Mouse (Mus musculus) urinary bladder, adult 2 months (tissue): ENCODE measurements around the gene Nudt22. TPM values are rescaled to one million over a fixed set of nuclear protein-coding genes. Genes with fewer than 3 reads are reported as not detected.
"Not testable (repeated sequence)": the region's sequence is repeated elsewhere in the genome, so short reads cannot be mapped to it uniquely, and the experiment has no call there.

Experiments used
- DNase-seq: peaks from one replicate; pipeline ENCODE4 v3.0.0; 2022; ENCODE audit warnings: low spot score
- polyA plus RNA-seq: library from polyadenylated mRNA; depleted of rRNA; stranded (reverse); fragments of >200 nt; gene quantifications from 2 replicates; pipeline ENCODE4 v1.2.3, GENCODE M21; 2012

Gene Nudt22
- polyA plus RNA-seq, 1 experiment, result 37.4 TPM

GRCm38 (mm10) chr19:6995255-6995991 is 494 bp downstream of the Nudt22 start:
- no peak for DNase-seq

- no peak for DNase-seq
Observed at GRCm38 (mm10) chr19:6994489-6994888, 1.4 kb downstream of the Nudt22 start.

DNA sequence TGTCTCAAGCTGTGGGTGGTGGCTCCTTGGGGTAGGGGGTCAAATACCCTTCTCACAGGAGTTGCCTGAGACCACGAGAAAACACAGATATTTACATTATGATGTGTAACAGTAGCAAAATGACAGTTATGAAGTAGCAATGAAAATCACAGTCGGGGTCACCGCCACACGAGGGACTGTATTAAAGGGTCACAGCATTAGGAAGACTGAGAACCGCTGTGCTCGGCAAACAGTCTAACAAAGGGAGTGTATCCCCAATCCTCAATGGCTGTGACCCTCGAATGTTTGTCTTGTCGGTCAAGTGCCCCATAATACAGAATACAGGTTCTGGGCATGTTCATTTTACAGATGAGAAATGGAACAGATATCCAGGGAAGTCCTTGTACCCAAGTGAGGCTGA is 1.9 kb downstream of the Nudt22 start:
- no peak for DNase-seq

- no peak for DNase-seq
Observed at GRCm38 (mm10) chr19:6993011-6993770, 2.7 kb downstream of the Nudt22 start.

DNA sequence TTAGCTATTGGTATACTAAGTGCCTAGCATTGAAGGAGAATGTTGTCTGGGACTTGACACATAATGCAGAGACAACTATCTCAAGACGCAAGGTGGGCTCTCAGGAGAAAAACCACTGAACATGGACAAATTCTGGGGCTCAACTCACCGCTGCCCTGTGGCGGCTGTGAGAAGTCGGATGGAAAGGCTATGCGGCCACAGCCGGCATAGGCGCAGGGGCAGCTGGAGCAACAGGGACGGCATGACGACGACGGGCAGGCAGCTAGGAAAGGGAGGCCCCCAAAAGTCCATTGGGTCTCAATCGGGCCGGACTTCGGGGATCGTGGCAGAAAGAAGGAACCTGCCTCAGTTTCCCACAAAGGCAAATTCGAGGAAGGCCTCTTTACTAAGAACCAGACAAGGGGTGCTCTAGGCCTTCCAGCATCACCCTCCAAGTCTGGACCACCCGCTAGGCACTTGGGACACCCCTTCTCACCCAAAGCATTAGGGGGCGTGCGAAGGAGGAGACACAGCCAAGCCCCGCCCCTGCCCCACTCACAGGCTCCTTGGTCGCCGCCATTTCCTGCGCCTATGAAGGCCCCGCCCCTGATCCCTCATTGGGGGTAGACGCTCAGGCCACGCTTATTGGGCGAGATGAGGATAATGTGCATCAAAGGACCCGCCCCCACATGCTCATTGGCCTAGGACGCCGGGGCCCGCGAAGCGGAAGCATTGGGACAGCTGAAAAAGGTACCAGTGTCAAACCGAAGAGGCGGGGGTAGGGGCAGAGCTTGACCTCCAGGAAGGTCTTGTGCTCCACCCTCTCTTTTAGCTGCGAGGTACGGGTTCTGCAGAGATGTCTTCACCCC is 3.7 kb downstream of the Nudt22 start, which contains the start of gene Dnajc4:
TSS of gene Dnajc4 (minus strand) at position 562 of the 848 bp plus-strand sequence.
- peak; percentile 80 for DNase-seq

GRCm38 (mm10) chr19:6991166-6991565 is 4.8 kb downstream of the Nudt22 start:
- not testable (repeated sequence) for DNase-seq

DNA sequence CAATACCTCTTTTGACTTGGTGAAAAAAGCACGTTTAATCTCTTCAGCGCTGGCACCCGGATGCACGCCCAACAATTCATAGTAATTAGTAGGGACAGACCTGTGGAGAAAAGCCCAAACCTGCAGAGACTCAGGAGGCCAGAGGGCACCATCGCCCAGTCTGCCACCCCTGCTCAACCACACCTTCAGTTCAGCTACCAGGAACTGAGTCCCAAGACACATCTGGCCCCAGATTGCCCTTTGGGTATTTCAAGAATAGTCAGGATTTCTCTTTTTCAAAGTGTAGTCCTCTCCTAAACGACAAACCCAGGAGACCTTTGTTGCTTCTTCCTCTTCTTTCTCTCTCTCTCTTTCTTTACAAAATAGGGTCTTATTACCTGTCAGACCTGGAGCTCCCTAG is 5.2 kb downstream of the Nudt22 start:
- no peak for DNase-seq

DNA sequence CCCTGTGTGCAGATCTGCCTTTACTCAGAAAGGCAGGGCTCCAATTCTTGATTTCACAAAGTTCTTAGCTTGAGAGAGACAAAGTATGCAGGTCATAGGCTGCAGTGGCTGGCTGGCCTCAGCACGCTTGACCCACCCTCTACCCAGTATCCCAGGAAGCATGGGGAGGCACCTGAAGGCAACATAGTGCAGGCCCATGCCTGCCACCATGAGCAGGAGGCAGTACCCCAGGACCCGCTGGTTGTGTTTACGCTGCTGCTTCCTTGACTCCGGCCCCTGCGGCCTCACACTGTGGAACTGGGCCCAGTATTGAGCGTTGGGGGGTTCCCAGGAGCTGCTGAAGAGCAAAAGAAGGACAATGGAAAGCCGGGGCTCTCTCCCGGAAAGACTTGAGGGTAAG is 6.7 kb downstream of the Nudt22 start:
- DNase-seq, result no peak

- no peak for DNase-seq
Observed at GRCm38 (mm10) chr19:6987904-6988285, 8.0 kb downstream of the Nudt22 start.

- peak; percentile 73 for DNase-seq
Observed at GRCm38 (mm10) chr19:6987061-6987903, 8.6 kb downstream of the Nudt22 start, which contains the start of gene Vegfb. Vegfb (minus strand) TSS chr19:6987651.

GRCm38 (mm10) chr19:6985951-6986708 is 9.8 kb downstream of the Nudt22 start:
- no peak for DNase-seq

- no peak for DNase-seq
Observed at GRCm38 (mm10) chr19:6985300-6985699, 10.6 kb downstream of the Nudt22 start.

- DNase-seq, result no peak
Observed at GRCm38 (mm10) chr19:6983621-6984020, 12.3 kb downstream of the Nudt22 start.

DNA sequence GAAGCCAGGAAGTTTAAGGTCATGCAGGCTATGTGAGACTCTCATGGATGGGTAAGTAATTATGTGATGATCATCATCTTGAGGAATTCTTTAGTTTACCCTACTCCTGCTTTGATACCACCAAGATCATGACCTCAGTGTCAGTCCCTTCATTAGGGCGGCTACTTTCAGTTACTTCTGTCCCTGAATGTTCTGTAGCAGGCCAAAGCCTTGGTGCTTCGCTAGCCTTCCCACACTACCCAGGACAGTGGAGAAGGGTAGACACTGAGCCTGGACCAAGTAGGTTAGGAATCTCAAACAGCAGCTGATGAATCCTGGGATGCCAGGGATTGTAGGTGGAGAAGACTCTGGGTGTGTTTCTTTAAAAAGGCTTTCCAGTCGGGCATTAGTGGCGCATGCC is 14.5 kb downstream of the Nudt22 start:
- DNase-seq, result no peak

DNA sequence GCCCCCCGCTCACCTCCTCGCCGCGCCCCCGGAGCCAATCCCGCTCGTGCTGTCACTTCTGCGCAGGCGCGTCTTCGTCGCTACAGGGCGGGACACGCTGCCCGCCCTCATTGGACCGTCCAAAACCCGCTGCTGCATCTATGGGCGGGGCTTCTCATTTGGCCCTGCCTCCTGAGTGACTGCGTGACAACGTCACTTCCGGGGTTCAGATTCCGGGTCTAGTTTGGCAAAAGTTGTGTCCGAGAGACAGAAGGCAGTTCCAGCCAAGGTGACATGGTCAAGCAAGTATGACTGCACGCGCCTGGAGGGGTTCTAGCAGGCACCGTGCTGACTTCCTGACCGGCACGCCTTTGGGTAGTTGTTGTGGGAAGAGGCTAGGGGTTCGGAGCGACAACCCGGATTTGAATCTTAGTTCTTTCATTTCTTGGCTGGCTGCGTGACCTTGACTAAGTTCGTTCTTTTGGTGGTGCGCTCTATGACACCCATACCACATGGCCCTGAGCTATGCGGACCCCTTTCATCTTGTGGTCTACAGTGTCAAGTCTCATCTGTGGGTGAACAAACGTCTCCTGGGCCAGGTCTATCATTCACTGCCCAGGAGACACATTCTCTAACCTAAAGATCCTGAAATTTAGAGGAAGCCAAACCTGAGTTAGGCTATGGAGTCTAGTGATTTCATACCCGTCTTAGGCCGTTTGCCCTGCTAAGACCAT is 15.4 kb downstream of the Nudt22 start, which contains the start of gene Fkbp2:
TSS of gene Fkbp2 (minus strand) at position 121 of the 713 bp plus-strand sequence.
- DNase-seq, result no peak

GRCm38 (mm10) chr19:6979486-6980380 is 16.2 kb downstream of the Nudt22 start:
- DNase-seq, result peak; percentile 98

DNA sequence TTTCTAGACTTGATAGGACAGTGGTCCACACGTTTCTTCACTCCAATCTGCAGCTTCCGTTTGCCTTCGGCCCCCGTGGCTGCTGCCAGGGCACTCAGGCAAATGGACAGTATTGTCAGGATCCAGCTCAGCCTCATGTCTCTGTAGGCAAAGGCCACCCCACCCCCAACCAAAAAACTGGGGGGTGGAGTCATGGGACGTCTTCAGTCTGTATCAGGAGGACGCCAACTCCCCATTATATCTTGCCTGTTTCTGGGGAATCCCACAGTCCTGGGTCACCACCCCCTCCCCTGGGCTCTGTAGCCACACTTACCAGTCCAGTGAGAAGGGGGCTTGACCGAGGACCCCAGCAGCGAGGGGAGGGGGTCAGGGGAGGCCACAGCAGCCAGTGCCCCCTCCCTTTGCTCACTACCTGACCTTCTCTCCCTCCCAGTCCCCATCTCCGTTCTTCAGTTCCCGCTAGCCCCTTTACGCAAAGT is 16.9 kb downstream of the Nudt22 start:
- no peak for DNase-seq

GRCm38 (mm10) chr19:6978639-6978974 is 17.3 kb downstream of the Nudt22 start:
- DNase-seq, result no peak
